Mouse (Mus musculus) layer of hippocampus, adult 9-11 months (tissue): ENCODE data around the gene Gpr146.
"Not testable (repeated sequence)": the region's sequence is repeated elsewhere in the genome, so short reads cannot be mapped to it uniquely, and the experiment has no call there.

Experiments
- DNase-seq: peaks from one replicate; pipeline ENCODE4 v3.0.0; 2022

Gene Gpr146

GRCm38 (mm10) chr5:139377468-139378270 lies at the start of gene Gpr146:
Gene Gpr146, plus strand, starts transcription at chr5:139377697.
- DNase-seq: peak; percentile 79

- no peak for DNase-seq
These were observed 46.7 kb upstream of the Gpr146 start for GRCm38 (mm10) chr5:139330766-139331165.

GRCm38 (mm10) chr5:139331742-139332141 lies 45.8 kb upstream of the Gpr146 start:
- DNase-seq: no peak

GRCm38 (mm10) chr5:139332590-139333272 lies 44.8 kb upstream of the Gpr146 start:
- no peak for DNase-seq

DNA sequence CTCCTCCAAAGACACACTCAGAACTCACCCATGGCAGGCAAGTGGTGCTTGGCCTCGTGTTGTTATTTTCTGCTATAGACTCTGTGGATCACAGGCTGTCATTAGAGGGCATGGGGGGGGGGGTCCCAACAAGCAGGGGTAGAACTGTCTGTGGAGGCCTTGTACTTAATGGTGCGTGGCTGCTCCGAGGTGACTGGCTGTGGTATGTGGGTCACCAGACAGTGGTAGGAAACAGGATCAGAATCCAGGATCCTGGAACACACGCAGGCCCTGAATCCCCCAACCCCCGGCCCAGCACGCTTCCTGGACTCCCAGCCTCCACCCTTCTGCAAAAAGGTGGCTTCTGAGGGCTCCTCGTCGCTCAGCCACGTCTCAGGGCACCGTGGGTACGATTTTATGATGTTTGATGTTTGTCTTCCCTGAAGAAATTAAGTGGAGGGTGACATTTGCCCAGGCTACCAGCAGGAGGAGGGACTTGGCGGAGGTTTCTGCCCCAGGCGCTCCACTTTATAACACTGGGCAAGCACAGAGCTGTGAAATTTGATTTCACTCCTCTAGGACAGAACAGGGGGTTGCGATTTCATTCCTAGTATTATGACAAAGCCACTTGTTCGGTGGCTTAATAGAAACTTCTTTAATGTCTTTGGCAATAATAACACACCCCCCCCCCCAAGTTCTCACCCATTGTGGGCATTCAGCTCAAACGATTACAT lies 44.0 kb upstream of the Gpr146 start:
- no peak for DNase-seq

DNA sequence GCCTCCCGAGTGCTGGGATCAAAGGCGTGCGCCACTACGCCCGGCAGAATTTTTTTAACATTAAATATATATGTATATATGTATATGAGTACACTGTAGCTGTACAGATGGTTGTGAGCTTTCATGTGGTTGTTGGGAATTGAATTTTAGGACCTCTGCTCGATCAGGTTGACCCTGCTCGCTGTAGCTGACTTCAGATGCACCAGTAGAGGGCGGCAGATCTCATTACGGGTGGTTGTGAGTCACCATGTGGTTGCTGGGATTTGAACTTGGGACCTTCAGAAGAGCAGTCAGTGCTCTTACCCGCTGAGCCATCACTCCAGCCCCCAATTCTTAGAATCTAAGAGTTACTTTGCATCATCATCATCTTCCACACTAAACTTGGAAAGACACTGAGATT lies 43.1 kb upstream of the Gpr146 start:
- DNase-seq: not testable (repeated sequence)

DNA sequence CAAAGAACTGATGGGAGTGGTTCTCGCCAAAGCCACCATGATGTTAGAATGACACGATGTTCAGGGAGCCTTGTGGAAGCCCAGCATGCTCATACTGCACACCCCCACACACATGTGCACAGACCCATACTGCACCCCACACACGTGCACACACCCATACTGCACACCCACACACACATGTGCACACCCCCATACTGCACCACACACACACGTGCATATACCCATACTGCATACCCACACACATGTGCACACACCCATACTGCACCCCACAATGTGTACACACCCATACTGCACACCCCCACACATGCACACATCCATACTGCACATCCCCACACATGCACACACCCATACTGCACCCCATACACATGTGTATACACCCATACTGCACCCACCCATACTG lies 41.9 kb upstream of the Gpr146 start:
- no peak for DNase-seq

GRCm38 (mm10) chr5:139337826-139338370 lies 39.6 kb upstream of the Gpr146 start:
- DNase-seq: no peak

DNA sequence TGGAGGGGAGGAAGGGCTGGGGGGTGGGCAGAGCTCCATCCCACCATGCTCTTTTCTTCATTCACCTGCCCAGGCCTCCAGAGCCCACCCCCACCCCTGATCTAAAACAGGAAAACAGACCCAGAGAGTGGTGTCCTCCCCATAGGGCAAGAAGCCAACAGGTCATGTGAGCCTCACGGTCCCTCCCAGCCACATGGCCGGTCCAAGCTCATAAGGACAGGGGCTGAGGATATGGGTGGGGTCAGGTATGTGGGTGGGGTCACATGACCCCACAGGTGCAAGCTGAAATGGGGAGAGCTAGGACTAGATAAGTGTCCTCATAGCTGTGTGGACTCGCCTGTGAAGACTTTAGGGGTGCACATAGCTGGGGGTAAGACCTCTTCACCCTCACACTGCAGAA lies 39.1 kb upstream of the Gpr146 start:
- no peak for DNase-seq

- DNase-seq: no peak
These were observed 38.6 kb upstream of the Gpr146 start for GRCm38 (mm10) chr5:139338891-139339290.

DNA sequence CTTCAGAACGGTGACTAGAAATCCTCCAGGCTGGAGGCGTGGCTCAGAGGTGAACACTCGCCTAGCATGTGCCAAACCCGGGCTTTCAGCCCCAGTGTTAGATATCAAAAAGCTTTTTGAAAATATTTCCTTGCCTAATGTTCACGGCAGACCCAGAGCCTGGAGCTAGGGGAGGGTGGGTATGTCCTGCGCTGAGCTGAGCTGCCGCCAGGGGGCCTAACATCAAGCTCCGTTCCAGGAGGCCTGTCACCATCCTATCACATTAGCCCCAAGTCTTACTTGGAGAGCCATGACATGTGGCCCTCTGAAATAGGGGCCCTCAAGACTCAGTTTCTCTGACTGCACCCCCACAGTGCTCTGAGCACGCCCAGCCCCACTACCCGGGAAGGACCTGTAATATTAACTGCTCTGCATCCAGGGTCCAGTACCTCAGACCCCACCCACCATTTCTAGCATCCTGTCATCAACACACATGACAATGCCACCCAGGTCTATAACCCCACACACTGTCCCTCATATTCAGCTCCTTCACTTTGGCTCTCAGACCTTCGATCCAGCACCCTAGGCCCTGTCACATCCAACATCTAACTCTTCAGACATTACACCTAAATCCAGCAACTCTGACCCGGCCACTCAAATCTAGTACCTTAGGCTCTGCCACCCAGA lies 33.3 kb upstream of the Gpr146 start:
- DNase-seq: peak; percentile 58

DNA sequence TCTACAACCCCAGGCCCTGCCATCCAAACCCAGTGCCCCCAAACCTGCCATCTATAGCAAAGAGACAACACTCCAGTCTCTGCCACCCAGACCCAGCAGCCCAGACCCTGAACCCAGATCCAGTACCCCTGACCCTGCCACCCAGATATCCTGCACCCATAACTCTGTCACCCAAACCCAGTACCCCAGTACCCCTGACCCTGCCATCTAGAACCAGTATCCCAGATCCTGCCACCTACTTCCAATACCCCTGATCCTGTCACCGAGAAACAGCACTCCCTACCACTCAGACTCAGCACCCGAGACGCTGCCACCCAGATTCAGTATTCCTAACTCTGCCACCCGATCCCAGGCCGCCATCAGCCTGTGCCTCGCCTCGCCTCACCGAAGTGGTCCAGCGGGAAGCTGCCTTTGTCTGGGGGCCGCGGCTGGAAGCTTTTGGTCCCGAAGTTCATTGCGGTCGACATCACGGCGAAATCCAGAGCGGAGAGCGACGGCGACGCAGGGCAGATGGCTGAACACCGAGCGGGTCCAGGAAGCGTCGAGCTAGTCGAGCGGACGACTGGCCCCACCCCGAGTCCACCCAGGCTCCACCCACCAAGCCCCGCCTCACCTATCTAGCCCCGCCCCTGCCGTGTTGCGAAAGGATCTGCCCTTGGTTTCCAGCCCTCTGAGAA lies 32.7 kb upstream of the Gpr146 start:
- DNase-seq: peak; percentile 94

DNA sequence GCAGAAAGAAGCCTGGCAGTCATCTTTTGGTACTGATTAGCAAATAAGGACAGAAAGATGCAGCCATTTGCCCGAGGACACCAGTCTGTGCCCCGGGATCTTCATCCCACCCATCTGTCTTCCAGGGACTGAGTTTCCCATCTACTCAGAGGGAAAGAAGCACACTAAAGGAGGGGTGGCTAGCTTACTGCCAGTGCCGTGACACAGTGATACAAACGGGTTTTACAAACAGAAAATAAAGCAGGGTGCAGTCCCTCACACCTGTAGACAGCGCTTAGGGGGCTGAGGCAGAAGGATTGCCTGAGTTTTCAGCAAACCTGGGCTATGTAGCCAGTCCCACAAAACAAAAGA lies 32.2 kb upstream of the Gpr146 start:
- DNase-seq: no peak

DNA sequence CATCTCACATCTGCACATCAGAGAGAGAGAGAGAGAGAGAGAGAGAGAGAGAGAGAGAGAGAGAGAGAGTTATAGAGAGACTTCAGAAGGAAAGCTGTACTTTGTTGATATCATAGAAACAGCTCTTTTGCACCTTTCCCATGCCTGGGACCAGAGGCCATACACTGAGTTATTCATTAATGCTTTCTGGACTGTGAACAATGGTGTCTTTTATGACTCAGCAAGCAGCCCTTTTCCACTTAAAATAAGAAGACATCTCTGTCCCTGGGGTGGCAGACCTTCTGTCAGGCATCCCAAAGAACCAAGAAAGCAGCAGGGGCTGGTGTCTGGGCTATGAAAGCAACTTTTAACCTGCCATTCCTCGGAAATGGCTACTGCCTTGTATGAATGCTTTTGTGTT lies 30.3 kb upstream of the Gpr146 start:
- DNase-seq: no peak

GRCm38 (mm10) chr5:139349713-139350112 lies 27.8 kb upstream of the Gpr146 start:
- DNase-seq: no peak

GRCm38 (mm10) chr5:139351134-139351533 lies 26.4 kb upstream of the Gpr146 start, which contains the start of gene Cox19:
Gene Cox19, minus strand, starts transcription at chr5:139351418.
- DNase-seq: no peak

GRCm38 (mm10) chr5:139351628-139352027 lies 25.9 kb upstream of the Gpr146 start:
- no peak for DNase-seq

GRCm38 (mm10) chr5:139352317-139352716 lies 25.2 kb upstream of the Gpr146 start, which contains the start of gene Cyp2w1:
Gene Cyp2w1, plus strand, starts transcription at chr5:139352617.
- no peak for DNase-seq

GRCm38 (mm10) chr5:139353496-139353895 lies 24.0 kb upstream of the Gpr146 start:
- no peak for DNase-seq

DNA sequence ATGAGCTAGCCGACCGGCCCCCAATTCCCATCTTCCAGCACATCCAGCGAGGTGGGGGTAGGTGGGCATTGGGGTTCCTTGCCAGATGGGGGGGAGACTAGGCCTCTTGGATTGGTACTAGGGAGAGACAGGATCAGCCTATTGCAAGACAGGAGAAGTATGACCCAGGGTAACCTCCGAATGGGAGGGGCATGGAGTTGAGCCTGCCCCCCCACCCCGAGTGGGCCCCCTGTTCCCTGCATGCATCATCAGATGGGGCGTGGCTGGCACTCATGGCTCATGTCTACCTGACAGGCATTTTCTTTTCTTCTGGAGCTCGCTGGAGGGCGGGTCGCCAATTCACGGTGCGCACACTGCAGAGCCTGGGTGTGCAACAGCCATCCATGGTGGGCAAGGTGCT lies 23.6 kb upstream of the Gpr146 start:
- no peak for DNase-seq

GRCm38 (mm10) chr5:139355235-139355772 lies 22.2 kb upstream of the Gpr146 start:
- peak; percentile 73 for DNase-seq

GRCm38 (mm10) chr5:139358653-139359052 lies 18.8 kb upstream of the Gpr146 start:
- no peak for DNase-seq
